Mouse (Mus musculus) kidney, adult 11 months (tissue): ENCODE data around the gene Rcsd1.

Experiments
- DNase-seq: peaks from one replicate; pipeline ENCODE4 v3.0.0; 2022

Gene Rcsd1

DNA sequence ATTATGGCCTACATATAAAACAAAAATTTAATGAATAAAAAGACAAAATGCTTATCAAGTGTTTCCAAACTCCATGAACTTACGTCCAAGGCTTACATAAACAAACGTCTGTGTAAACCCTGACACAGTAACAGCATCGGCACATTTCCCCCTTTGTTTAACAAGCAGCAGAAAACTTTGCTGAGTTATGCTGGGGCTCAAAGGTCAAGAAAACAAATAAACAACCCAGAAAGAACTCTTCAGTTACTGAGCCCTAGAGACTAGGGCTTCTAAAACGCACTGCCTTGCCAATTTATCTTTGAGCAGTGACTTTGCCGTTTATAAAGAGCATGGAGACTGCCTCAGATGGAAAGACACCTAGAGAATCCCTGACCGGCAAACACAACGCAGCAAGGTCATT, 92.9 kb downstream of the Rcsd1 start:
- no peak for DNase-seq

DNA sequence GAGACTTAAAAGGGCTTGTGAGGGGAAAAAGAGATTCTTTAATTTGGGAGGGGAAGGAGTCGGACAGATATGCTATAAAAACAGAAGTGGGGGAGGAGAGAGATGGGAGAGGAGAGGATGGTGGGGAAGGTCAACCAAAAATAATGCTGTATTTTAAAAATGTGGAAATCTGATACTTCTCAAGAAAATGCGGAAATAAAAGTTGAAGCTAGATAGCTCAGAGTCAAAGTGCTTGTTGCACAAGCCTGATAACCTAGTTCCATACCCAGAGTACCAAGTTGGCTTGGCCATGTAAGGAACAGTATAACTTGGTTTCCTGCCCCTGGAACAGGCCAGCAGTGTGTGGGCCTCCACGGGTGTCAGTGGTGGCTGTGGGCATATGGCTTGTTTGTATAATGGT, 94.8 kb downstream of the Rcsd1 start:
- DNase-seq = no peak

DNA sequence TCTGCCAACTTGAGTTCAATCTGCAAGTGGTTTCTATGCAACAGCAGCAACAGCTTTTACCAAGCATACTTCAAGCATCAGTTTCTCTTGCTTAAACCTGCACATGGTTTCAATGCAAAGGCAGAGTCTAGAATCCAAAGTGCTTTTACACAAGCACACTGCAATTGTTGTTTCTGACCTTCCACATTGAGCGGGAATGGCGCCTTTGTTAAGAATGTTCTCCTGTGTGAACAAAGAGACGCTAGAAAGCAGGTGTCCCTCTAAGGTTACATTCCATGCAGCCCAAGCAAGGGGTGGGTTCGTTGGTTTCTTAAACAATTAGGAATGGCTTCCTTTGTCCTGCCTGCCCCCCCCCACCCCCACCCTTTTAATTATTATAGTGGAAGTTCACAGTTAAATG, 95.6 kb downstream of the Rcsd1 start:
- no peak for DNase-seq

DNA sequence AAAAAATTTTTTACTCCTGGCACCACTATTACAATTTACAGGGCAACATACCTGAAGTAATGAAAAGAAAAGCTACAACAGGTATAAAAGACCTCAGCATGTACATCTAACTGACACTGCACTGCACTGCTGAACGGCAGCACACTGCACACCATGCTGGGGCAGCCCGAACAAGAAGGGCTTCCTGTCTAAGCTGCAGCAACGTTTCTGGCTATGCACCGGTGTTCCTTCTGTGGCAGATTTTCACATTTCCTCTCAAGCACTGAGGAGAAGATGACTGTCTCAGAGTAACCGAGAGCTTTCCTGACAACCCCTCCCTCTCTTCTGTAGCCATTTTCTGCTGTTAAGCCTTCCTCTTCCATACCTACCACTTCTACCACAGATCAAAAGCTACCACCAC, 96.8 kb downstream of the Rcsd1 start:
- no peak for DNase-seq

DNA sequence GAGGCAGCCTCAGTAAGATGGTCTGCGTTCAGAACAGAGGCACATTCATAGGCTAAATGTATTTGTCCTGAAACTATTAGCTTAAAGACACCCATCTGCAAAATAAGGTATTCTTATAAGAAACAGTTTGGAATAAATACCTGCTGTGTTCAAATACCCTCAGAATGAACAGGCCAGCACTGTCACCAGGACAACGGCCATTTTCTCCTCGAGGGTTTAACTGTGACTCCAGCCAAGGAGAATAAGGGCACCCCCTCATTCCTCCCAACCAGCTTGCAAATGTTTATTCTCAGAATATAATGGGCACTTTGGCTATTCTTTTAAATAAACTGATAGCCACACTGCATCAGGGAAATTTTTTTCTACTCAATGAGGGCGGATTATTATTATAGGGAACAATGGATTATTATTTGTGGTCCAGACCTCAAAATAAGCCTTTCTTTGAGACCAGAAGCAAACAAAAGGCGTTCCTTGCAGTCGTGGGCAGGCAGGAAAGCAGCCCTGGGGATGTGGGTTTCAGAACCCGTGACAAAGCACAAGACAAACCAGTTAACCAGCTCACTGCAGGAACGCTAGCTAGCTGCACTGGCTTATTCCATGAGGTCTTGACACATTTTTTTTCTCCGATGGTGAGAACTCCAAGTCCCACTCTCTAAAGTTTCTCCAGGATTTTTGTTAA, 99.1 kb downstream of the Rcsd1 start:
- no peak for DNase-seq

DNA sequence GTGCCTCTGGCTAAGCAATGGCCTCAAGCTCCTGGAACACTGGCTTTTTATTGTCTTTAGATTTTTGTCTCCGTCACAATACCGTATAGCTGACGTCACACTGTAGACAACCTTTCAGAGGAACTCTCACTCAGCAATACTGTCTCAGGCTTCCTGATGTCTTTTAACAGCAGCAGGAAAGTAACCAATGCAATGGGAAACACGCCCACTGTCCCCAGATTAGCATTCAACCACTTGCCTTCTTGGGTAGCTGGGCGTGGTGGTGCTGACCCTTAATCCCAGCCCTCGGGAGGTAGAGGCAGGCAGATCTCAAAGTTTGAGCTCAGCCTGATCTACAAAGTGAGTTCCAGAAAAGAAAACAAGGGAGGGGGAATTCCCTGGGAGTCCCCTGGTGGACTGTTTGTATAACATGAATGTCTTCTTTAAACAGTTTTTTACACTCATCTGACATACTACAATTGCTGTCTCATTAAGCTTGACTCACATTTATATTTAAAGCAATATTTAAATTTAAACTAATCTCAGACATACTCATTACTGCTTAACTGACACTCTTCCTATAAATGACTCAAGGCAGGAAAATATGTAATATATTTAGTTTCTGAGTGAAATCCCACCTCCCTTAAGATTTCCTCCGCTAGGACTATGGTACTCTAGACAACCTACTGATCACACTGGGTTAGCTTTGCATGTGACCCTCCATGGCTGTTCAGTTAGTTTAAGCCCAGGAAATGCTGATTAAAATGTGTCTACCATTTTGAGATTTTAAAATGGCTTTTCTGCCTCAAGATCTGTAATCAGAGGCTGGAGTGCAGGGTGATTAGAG, 99.8 kb downstream of the Rcsd1 start:
- no peak for DNase-seq

DNA sequence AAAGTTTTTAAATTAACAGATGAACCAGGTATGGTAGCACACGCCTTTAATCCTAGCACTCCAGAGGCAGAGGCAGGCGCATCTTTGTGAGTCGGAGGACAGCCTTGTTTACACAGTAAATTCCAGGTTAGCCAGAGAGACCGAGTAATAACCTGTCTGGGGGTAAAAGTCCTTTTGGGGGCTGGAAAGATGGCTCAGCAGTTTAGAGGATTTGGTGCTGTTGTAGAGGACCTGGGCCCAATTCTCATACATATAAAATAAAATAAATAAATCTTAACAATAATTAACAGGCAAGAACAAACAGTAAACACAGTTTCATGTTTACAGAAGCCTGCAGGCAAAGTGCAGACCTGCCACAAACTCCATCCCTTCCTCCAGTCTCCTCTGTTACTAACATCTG, 100.7 kb downstream of the Rcsd1 start:
- no peak for DNase-seq

DNA sequence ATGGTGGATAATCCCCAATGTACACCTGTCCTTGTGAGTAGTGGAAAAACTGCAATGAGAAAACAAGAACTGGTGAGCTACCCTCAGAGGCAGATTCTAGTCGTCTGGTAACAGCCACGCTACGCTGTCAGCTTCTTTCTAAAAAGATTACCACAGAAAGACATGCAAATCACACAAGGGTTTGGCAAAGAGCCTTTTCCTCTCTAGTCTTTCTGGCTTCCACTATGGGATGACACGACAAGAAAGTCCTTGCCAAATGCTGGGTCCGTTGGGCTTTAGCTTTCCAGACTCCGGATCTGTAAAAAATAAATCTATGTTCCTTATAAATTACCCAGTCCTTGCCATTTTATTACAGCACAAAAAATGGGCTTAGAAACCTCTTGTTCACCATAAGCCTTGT, 103.8 kb downstream of the Rcsd1 start:
- DNase-seq = no peak

DNA sequence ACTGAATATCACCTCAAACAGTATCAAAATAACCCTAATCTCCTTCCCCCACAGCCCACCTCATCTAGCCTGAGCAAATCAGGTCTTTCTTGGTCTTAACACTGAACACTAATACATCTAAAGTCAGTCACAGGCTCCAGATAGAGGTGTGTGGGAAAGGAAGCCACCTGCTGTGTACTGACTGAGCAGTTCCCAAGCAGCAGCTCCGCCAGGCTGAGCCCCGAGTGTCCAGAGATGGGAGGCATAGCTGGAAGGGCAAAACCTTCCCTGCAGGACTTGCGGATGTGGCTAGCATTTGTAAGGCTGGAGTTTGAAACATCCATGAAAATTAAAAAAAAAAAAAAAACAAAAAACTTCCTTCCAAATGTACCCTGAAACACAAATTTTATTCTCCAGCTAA, 104.4 kb downstream of the Rcsd1 start:
- no peak for DNase-seq

DNA sequence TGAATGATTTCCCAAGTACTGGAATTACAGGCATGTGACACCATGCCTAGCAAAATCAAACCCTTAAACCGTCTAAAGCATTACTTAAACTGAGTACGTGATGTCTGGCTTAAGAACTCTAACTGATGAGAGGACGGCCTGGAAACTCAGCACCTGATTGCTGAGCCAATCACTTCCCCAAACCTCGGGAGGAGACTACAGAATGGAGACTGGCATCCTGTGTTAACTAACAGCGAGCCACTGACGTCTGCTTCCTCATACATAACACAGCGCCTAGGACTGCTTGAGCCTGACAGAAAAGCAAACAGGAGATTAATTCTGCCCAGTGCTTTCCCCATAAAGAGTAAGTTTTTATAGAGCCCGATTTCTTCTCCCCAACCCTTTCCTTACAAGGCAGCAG, 105.4 kb downstream of the Rcsd1 start:
- DNase-seq = no peak

DNA sequence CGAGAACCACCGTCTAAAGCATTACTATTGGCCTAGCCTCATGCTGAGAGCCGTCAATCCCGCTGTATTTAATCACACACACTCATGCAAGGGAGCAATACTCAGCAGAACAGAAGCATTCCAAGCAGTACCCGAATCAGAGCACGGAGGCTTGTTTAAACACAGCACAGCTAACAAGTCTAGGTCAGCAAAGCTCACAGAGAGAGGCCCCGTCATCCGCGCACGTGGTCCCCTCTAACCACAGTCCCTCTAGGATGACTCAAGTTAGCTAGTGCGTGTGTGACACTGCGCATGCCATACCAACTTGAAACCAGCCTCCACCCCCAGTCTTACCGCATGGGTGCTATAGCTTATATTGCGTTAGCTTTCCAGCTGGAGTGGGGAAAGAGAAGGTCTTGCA, 106.3 kb downstream of the Rcsd1 start:
- no peak for DNase-seq

DNA sequence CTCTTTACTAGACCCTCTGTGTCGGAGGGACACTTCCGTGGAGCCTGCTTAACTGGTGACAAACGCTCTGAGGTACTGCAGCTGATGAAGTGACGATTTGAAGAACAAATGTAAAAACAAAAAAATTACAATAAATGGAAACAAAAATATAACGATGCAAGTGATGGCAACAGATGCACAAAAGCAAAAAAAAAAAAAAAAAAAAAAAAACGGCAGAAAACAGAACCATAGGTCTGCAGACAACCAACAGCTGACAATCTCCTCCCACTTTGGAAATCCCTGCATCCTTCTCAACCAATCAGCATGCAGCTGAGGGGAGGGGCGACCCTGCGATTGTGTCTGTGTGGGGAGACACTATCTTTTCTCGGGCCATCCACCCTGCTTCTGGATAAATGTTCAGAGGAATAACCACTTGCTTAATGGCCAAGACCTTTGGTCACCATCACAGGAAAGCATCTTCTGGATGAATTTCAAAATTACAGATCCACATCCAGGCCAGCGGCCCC, 107.7 kb downstream of the Rcsd1 start:
- DNase-seq = no peak
